Mouse (Mus musculus) heart, postnatal 0 days (tissue): ENCODE results near the gene Glt6d1. TPM values are rescaled to one million over a fixed set of nuclear protein-coding genes. Genes with fewer than 3 reads are reported as not detected.

Experiments
- ATAC-seq: fragments of 200-750 bp; cut with Nextera tagmentation; 2 replicates; pipeline ENCODE4 v1.8.0; 2017; ENCODE audit warnings: low read depth, moderate number of reproducible peaks, moderate library complexity; ENCODE audit not compliant: insufficient read depth
- DNase-seq: peaks from one replicate; pipeline ENCODE4 v3.0.0-alpha.2; 2016; ENCODE audit warnings: low spot score
- H3K27ac ChIP-seq: fragments of 300-500 bp; sonication (generic); 2 replicates; pipeline ENCODE4 v1.5.1; 2014; ENCODE audit warnings: low read depth, mild to moderate bottlenecking
- H3K27me3 ChIP-seq: fragments of 300-500 bp; sonication (generic); 2 replicates; pipeline ENCODE4 v1.6.1; 2014; ENCODE audit warnings: low read length, mixed read lengths; ENCODE audit not compliant: control insufficient read depth, insufficient read depth
- H3K36me3 ChIP-seq: fragments of 300-500 bp; sonication (generic); replicated peaks from 2 replicates; pipeline ENCODE4 v1.6.1; 2014; ENCODE audit warnings: low read length, mixed read lengths; ENCODE audit not compliant: control insufficient read depth, insufficient read depth
- H3K4me1 ChIP-seq: fragments of 300-500 bp; sonication (generic); 2 replicates; pipeline ENCODE4 v1.6.1; 2014; ENCODE audit warnings: antibody characterized with exemption; ENCODE audit not compliant: control insufficient read depth, insufficient read depth
- H3K4me2 ChIP-seq: fragments of 300-500 bp; sonication (generic); 2 replicates; pipeline ENCODE4 v1.6.1; 2014; ENCODE audit warnings: low read depth, mild to moderate bottlenecking, low read length, moderate library complexity
- H3K4me3 ChIP-seq: fragments of 300-500 bp; sonication (generic); 2 replicates; pipeline ENCODE4 v1.5.1; 2014; ENCODE audit warnings: low read depth, low read length
- H3K9ac ChIP-seq: fragments of 300-500 bp; sonication (generic); replicated peaks from 2 replicates; pipeline ENCODE4 v1.6.1; 2014; ENCODE audit warnings: low read depth, low read length, mixed read lengths
- H3K9me3 ChIP-seq: fragments of 300-500 bp; sonication (generic); replicated peaks from 2 replicates; pipeline ENCODE4 v1.6.1; 2016; ENCODE audit warnings: low read length; ENCODE audit not compliant: control insufficient read depth
- CTCF ChIP-seq: IDR thresholded peaks from 2 replicates; pipeline ENCODE4 v1.5.1; 2016; ENCODE audit warnings: antibody characterized with exemption, control low read depth, low read depth
- EP300 ChIP-seq: IDR thresholded peaks from 2 replicates; pipeline ENCODE4 v1.6.1; 2016; ENCODE audit warnings: antibody characterized with exemption, low read depth
- WGBS: fragments of 180-500 bp; shearing (Covaris S2); extraction: QIAGEN DNeasy Blood & Tissue Kit; methylation state at CpG from one replicate; pipeline ENCODE4 v1.1.7; 2014; 5-methylcytosine and 5-hydroxymethylcytosine counted together
- polyA plus RNA-seq: library from polyadenylated mRNA; unstranded; fragments of >200 nt; fragmentation: Nextera tagmentation; extraction: Ambion mirVana; gene quantifications from 2 replicates; pipeline ENCODE4 v1.2.1, GENCODE M21; 2015
- total RNA-seq: library from RNA; depleted of rRNA; stranded (reverse); fragments of >200 nt; gene quantifications from 2 replicates; pipeline ENCODE4 v1.2.3, GENCODE M21; 2014; ENCODE audit warnings: low replicate concordance

Gene Glt6d1
- total and polyA plus RNA-seq, 2 experiments from 2014 or later, result not detected

DNA sequence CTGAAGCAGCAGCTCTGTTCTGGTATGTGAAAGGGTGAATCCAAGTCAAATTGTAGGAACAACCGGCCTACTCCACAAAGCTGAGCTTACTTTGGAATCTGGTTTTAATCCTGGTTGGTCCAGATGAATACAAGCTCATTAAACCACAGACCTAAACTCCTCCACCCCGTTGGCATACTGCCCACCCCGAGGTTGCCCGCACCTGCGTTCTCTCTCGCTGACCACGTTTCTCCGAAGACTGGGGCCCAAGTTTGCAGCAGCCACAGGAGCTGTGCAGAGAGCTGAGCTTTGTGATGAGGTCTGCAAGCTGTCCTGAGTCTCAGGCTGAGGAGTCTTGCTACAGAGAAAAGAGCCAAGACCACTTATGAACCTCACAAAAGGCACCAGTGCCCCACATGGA, 30.9 kb upstream of the Glt6d1 start:
- Histone ChIP-seq H3K36me3 (no peaks in the 10 kb centered on the region), H3K27me3 (no peaks in the 10 kb centered on the region), H3K9ac (no peak overlapping the region), H3K27ac (no peak overlapping the region), H3K9me3 (no peaks in the 10 kb centered on the region), H3K4me2 (no peak overlapping the region), H3K4me1 (no peaks in the 10 kb centered on the region), H3K4me3 (no peak overlapping the region)
- ATAC-seq, result no peak
- DNase-seq, result no peak
- WGBS, result 72% methylated on average over 8 of the region's 8 CpGs
- TF ChIP-seq EP300, result no peak
- TF ChIP-seq CTCF, result no peak

DNA sequence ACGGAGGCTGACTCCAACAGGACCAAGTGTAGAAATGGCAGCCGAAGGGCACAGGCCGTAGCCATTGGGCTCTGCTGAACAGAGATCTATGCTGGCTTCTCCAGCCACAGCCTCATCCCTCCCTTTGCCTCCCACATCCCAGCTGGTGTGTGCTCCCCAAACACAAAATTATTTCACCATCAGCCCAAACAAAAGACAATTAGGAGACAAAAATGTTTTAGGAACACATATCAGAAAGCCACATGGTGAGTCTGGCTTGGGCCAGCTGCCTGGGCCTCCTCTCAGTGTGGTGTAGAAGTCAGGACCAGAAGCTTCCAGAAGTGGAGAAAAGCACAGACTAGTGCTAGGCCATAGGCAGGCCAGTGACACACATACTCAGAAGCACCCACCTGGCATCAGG, 28.4 kb upstream of the Glt6d1 start:
- Histone ChIP-seq H3K36me3 (no peaks in the 10 kb centered on the region), H3K4me2 (no peak overlapping the region), H3K27ac (no peak overlapping the region), H3K4me1 (no peaks in the 10 kb centered on the region), H3K27me3 (peaks cover 7% of the 10 kb centered on the region; the same call in 1 of the 2 replicates), H3K9ac (no peak overlapping the region), H3K4me3 (no peak overlapping the region), H3K9me3 (no peaks in the 10 kb centered on the region)
- WGBS, result 82% methylated on average over 3 of the region's 3 CpGs
- TF ChIP-seq CTCF (no peak), EP300 (no peak)
- no peak for DNase-seq
- ATAC-seq, result no peak

DNA sequence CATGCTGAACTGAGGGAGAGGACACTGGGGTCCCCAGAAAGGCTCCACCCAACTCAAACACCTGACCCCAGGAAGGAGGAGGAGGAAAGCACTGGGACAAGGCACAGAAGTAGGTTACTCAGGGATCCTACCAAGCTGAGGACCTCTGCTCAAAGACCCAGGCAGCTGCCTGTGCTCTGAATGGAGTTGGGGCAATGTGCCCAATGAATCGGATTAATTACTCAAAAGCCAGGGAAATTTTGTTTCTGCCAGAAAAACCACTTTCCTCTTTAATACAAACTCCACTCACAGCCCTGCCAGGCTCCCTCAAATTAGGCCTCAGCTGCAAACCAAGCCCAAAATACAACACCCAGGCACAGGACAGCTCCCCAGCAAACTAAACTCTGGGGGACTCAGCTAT, 27.1 kb upstream of the Glt6d1 start:
- DNase-seq, result no peak
- H3K4me2 ChIP-seq, result no peak overlapping the region
- no peak overlapping the region for H3K9ac ChIP-seq
- H3K4me3 ChIP-seq, result no peak overlapping the region
- no peak for ATAC-seq
- H3K9me3 ChIP-seq, result no peaks in the 10 kb centered on the region
- H3K36me3 ChIP-seq, result no peaks in the 10 kb centered on the region
- no peaks in the 10 kb centered on the region for H3K4me1 ChIP-seq
- peaks cover 7% of the 10 kb centered on the region; the same call in 1 of the 2 replicates for H3K27me3 ChIP-seq
- H3K27ac ChIP-seq, result no peak overlapping the region
- 41% methylated on average over 1 of the region's 1 CpGs for WGBS
- no peak for TF ChIP-seq EP300
- no peak for TF ChIP-seq CTCF

DNA sequence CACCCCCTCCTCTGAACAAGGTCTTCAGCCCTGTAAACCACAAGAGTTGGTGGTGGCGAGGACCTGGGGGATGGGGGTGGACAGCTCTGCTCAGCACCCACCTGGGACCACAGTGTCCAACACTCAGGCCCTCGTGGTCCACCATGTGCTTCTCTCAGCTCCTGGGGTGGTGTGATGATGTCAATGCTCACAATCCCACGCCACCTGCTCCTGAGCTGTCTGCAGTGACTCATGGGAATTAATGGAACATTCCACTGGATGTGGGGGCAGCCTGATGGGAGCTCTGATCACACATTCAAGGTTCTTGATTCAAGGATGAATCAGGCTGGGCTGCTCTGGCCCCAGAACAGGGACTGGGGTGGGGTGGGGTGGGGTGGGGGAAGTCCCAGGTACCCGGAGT, 26.5 kb upstream of the Glt6d1 start:
- H3K4me1 ChIP-seq, result no peaks in the 10 kb centered on the region

DNA sequence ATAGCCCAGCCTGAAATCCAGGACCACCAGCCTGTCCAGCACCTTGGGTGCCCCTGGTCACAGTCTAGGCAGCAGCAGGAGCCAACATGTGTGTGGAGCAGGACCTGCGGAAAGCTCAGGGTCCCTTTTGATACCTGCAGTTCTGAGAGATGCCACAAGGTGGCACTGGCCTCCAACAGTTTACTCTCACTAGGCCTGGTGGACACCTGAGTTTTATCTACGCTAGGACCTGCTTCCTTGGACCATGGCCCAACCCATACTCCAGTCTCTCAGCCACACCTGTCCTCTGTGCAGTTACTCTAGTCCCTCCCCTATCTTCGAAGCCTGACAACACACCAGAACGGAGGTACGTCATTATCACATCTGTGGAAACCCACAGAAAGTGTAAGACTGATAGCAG, 20.6 kb upstream of the Glt6d1 start:
- Histone ChIP-seq H3K27ac (no peak overlapping the region), H3K9me3 (no peaks in the 10 kb centered on the region), H3K4me3 (no peak overlapping the region), H3K36me3 (no peaks in the 10 kb centered on the region), H3K4me1 (no peaks in the 10 kb centered on the region), H3K9ac (no peak overlapping the region), H3K4me2 (no peak overlapping the region), H3K27me3 (peaks cover 17% of the 10 kb centered on the region; the same call in 1 of the 2 replicates)
- TF ChIP-seq EP300 (no peak), CTCF (peak; percentile 86)
- WGBS, result 41% methylated on average over 5 of the region's 5 CpGs
- DNase-seq (peak; percentile 48), ATAC-seq (peak; percentile 49; the same call in 1 of the 2 replicates)

More for the DNA sequence above, 26.5 kb upstream of the Glt6d1 start:
- no peak for ATAC-seq
- H3K9ac ChIP-seq, result no peak overlapping the region
- no peaks in the 10 kb centered on the region for H3K36me3 ChIP-seq
- H3K4me2 ChIP-seq, result no peak overlapping the region
- H3K27me3 ChIP-seq, result peaks cover 7% of the 10 kb centered on the region; the same call in 1 of the 2 replicates
- DNase-seq, result no peak
- WGBS, result 48% methylated on average over 4 of the region's 4 CpGs
- TF ChIP-seq EP300 (no peak), CTCF (no peak)
- no peak overlapping the region for H3K4me3 ChIP-seq
- no peak overlapping the region for H3K27ac ChIP-seq
- no peaks in the 10 kb centered on the region for H3K9me3 ChIP-seq

DNA sequence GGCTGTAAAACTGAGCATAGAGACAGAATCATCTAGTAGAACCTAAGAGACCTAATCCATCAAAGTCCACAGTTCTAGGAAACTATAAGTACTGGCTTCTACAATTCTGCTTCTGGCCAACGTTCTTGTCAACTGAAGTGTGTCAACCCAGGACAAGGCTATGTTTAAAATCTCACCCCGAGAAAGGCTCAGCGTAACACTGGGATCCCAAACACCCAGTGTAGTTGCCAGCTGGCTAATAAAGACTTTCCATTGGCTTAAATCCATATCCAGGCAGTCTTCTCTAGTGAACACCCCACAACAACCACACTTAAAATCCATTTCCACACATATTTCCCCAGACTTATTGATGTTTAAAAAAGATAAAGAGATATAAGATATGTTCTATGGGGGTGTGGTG, 15.1 kb upstream of the Glt6d1 start:
- H3K9ac ChIP-seq, result no peak overlapping the region
- no peaks in the 10 kb centered on the region for H3K9me3 ChIP-seq
- ATAC-seq (no peak), DNase-seq (no peak)
- no peaks in the 10 kb centered on the region for H3K36me3 ChIP-seq
- no peak overlapping the region for H3K27ac ChIP-seq
- H3K4me1 ChIP-seq, result no peaks in the 10 kb centered on the region
- no peak overlapping the region for H3K4me3 ChIP-seq
- H3K4me2 ChIP-seq, result no peak overlapping the region
- 0 out of 2 replicates have a peak, but pooled peaks cover 9% of the 10 kb centered on the region for H3K27me3 ChIP-seq
- no peak for TF ChIP-seq CTCF
- TF ChIP-seq EP300, result no peak
- WGBS, result 62% methylated on average over 3 of the region's 3 CpGs
